Mouse (Mus musculus): ENCODE measurements around the gene Helq. TPM values are rescaled to one million over a fixed set of nuclear protein-coding genes. Genes with fewer than 3 reads are reported as not detected.

Helq gene
- total RNA-seq, 1 experiment = 30.1 TPM

GRCm38 (mm10) chr5:100845485-100845847 lies 47.1 kb upstream of the Helq start, which contains the start of gene Gpat3:
Gpat3 (plus strand) TSS chr5:100845713.
- Histone ChIP-seq H3K36me3 (ENCODE audit: control insufficient read depth, insufficient read depth, low read length, poor library complexity, severe bottlenecking) (no peaks in the 10 kb centered on the region), H3K4me1 (ENCODE audit: control insufficient read depth in 2 of 2, insufficient read depth in 2 of 2, low read length in 2 of 2, poor library complexity in 1 of 2) (0 out of 4 replicates have a peak, but pooled peaks cover 0 to 2% of the 10 kb centered on the region in 2 experiments), H3K4me3 (ENCODE audit: insufficient read depth in 1 of 2, low read depth in 1 of 2, low read length in 2 of 2, poor library complexity in 1 of 2, severe bottlenecking in 1 of 2) (peak within 1 kb of the TSS; percentile 67 to 72), H3K27ac (ENCODE audit: insufficient read depth, low read depth, low read length, poor library complexity, severe bottlenecking) (peak within 1 kb of the TSS; percentile 8; the same call in 1 of the 2 replicates), H3K9me3 (ENCODE audit: control insufficient read depth, insufficient read depth, low read depth, low read length) (no peaks in the 10 kb centered on the region), H3K9ac (ENCODE audit: insufficient read depth, low read depth, low read length, poor library complexity, severe bottlenecking) (peak within 1 kb of the TSS; percentile 40)
- DNase-seq (ENCODE audit: low read depth, low spot score) = peak; percentile 37
- no peak for TF ChIP-seq CHD2 (IDR thresholded peaks at IDR 0.05; ENCODE audit: low read depth, low read length)
- no peak for TF ChIP-seq ZC3H11A (IDR thresholded peaks at IDR 0.05; ENCODE audit: borderline replicate concordance, low read depth, low read length)
- no peak for TF ChIP-seq ZNF384 (IDR thresholded peaks at IDR 0.05; ENCODE audit: low read depth, low read length)
- no peak for TF ChIP-seq HCFC1 (IDR thresholded peaks at IDR 0.05; ENCODE audit: borderline replicate concordance, insufficient read depth, low read length)
- no peak for TF ChIP-seq MAFK (IDR thresholded peaks at IDR 0.05; ENCODE audit: insufficient read depth, low read depth, low read length)
- in situ Hi-C loops (cut with MboI; ENCODE audit: low sequenced_read_pairs in 2 of 2, unreplicated experiment in 2 of 2) = loop anchor here in 1 of 2 experiments (25.0 kb wide), 1 partner anchor 817 kb away; the partner anchor contains the start of gene Nkx6-1

GRCm38 (mm10) chr5:100844485-100844884 lies 46.1 kb upstream of the Helq start:
- TF ChIP-seq ZC3H11A (IDR thresholded peaks at IDR 0.05; ENCODE audit: borderline replicate concordance, low read depth, low read length) = no peak
- TF ChIP-seq HCFC1 (IDR thresholded peaks at IDR 0.05; ENCODE audit: borderline replicate concordance, insufficient read depth, low read length) = no peak
- no peak for TF ChIP-seq CHD2 (IDR thresholded peaks at IDR 0.05; ENCODE audit: low read depth, low read length)
- TF ChIP-seq ZNF384 (IDR thresholded peaks at IDR 0.05; ENCODE audit: low read depth, low read length) = no peak
- no peak for TF ChIP-seq MAFK (IDR thresholded peaks at IDR 0.05; ENCODE audit: insufficient read depth, low read depth, low read length)
- in situ Hi-C loops (cut with MboI; ENCODE audit: low sequenced_read_pairs in 2 of 2, unreplicated experiment in 2 of 2) = loop anchor here in 1 of 2 experiments (25.0 kb wide), 1 partner anchor 818 kb away; the partner anchor contains the start of gene Nkx6-1
- no peak overlapping the region for H3K9ac ChIP-seq (ENCODE audit: insufficient read depth, low read depth, low read length, poor library complexity, severe bottlenecking)
- H3K27ac ChIP-seq (ENCODE audit: insufficient read depth, low read depth, low read length, poor library complexity, severe bottlenecking) = no peak overlapping the region
- DNase-seq (ENCODE audit: low read depth, low spot score) = no peak
- 0 out of 4 replicates have a peak, but pooled peaks cover 0 to 2% of the 10 kb centered on the region in 2 experiments for H3K4me1 ChIP-seq (ENCODE audit: control insufficient read depth in 2 of 2, insufficient read depth in 2 of 2, low read length in 2 of 2, poor library complexity in 1 of 2)
- no peak overlapping the region for H3K4me3 ChIP-seq (ENCODE audit: insufficient read depth in 1 of 2, low read depth in 1 of 2, low read length in 2 of 2, poor library complexity in 1 of 2, severe bottlenecking in 1 of 2)
- no peaks in the 10 kb centered on the region for H3K36me3 ChIP-seq (ENCODE audit: control insufficient read depth, insufficient read depth, low read length, poor library complexity, severe bottlenecking)
- no peaks in the 10 kb centered on the region for H3K9me3 ChIP-seq (ENCODE audit: control insufficient read depth, insufficient read depth, low read depth, low read length)

- in situ Hi-C loops (cut with MboI; ENCODE audit: low sequenced_read_pairs in 2 of 2, unreplicated experiment in 2 of 2) = loop anchor here in 1 of 2 experiments (25.0 kb wide), 1 partner anchor 824 kb away; the partner anchor contains the start of gene Nkx6-1
- no peak overlapping the region for H3K9ac ChIP-seq (ENCODE audit: insufficient read depth, low read depth, low read length, poor library complexity, severe bottlenecking)
- DNase-seq (ENCODE audit: low read depth, low spot score) = no peak
- H3K27ac ChIP-seq (ENCODE audit: insufficient read depth, low read depth, low read length, poor library complexity, severe bottlenecking) = no peak overlapping the region
- no peaks in the 10 kb centered on the region for H3K36me3 ChIP-seq (ENCODE audit: control insufficient read depth, insufficient read depth, low read length, poor library complexity, severe bottlenecking)
- no peaks in the 10 kb centered on the region for H3K9me3 ChIP-seq (ENCODE audit: control insufficient read depth, insufficient read depth, low read depth, low read length)
- TF ChIP-seq MAFK (IDR thresholded peaks at IDR 0.05; ENCODE audit: insufficient read depth, low read depth, low read length) = no peak
- TF ChIP-seq ZC3H11A (IDR thresholded peaks at IDR 0.05; ENCODE audit: borderline replicate concordance, low read depth, low read length) = no peak
- TF ChIP-seq ZNF384 (IDR thresholded peaks at IDR 0.05; ENCODE audit: low read depth, low read length) = no peak
- TF ChIP-seq HCFC1 (IDR thresholded peaks at IDR 0.05; ENCODE audit: borderline replicate concordance, insufficient read depth, low read length) = no peak
- no peak for TF ChIP-seq CHD2 (IDR thresholded peaks at IDR 0.05; ENCODE audit: low read depth, low read length)
- H3K4me1 ChIP-seq (ENCODE audit: control insufficient read depth in 2 of 2, insufficient read depth in 2 of 2, low read length in 2 of 2, poor library complexity in 1 of 2) = 0 out of 4 replicates have a peak, but pooled peaks cover 2% of the 10 kb centered on the region in 2 experiments
- no peak overlapping the region for H3K4me3 ChIP-seq (ENCODE audit: insufficient read depth in 1 of 2, low read depth in 1 of 2, low read length in 2 of 2, poor library complexity in 1 of 2, severe bottlenecking in 1 of 2)
Observed at GRCm38 (mm10) chr5:100837907-100838306, 39.5 kb upstream of the Helq start.

- Histone ChIP-seq H3K36me3 (ENCODE audit: control insufficient read depth, insufficient read depth, low read length, poor library complexity, severe bottlenecking) (no peaks in the 10 kb centered on the region), H3K4me3 (ENCODE audit: insufficient read depth in 1 of 2, low read depth in 1 of 2, low read length in 2 of 2, poor library complexity in 1 of 2, severe bottlenecking in 1 of 2) (no peak overlapping the region), H3K9ac (ENCODE audit: insufficient read depth, low read depth, low read length, poor library complexity, severe bottlenecking) (no peak overlapping the region), H3K4me1 (ENCODE audit: control insufficient read depth in 2 of 2, insufficient read depth in 2 of 2, low read length in 2 of 2, poor library complexity in 1 of 2) (0 out of 4 replicates have a peak, but pooled peaks cover 2% of the 10 kb centered on the region in 2 experiments), H3K27ac (ENCODE audit: insufficient read depth, low read depth, low read length, poor library complexity, severe bottlenecking) (no peak overlapping the region), H3K9me3 (ENCODE audit: control insufficient read depth, insufficient read depth, low read depth, low read length) (no peaks in the 10 kb centered on the region)
- in situ Hi-C loops (cut with MboI; ENCODE audit: low sequenced_read_pairs in 2 of 2, unreplicated experiment in 2 of 2) = loop anchor here in 1 of 2 experiments (25.0 kb wide), 1 partner anchor 826 kb away; the partner anchor contains the start of gene Nkx6-1
- no peak for TF ChIP-seq HCFC1 (IDR thresholded peaks at IDR 0.05; ENCODE audit: borderline replicate concordance, insufficient read depth, low read length)
- TF ChIP-seq ZNF384 (IDR thresholded peaks at IDR 0.05; ENCODE audit: low read depth, low read length) = no peak
- no peak for TF ChIP-seq MAFK (IDR thresholded peaks at IDR 0.05; ENCODE audit: insufficient read depth, low read depth, low read length)
- TF ChIP-seq ZC3H11A (IDR thresholded peaks at IDR 0.05; ENCODE audit: borderline replicate concordance, low read depth, low read length) = no peak
- TF ChIP-seq CHD2 (IDR thresholded peaks at IDR 0.05; ENCODE audit: low read depth, low read length) = no peak
- DNase-seq (ENCODE audit: low read depth, low spot score) = no peak
Observed at GRCm38 (mm10) chr5:100835862-100836538, 37.6 kb upstream of the Helq start.
